9 mouse cellular contexts compared by ENCODE assay signal in the genomic region with DNA sequence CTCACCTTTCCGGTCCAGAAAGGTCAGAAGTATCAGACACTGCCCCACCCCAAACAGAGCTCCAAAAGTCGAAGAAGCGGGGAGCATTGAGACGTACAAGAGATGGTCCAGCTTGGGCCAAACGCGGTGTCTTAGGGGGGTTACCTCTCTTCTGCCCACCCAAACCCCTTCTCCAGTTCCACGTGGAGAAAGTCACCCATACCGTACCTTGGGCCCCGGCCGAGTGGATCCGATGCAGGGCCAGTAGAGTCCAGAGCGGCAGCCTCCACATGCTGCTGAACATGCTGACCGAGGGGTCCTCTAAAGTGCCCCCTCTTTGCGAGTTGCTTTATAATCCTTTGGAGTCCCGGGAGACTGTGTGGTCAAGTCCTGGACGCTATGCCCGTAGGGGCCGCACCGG. TPM values are rescaled to one million over a fixed set of nuclear protein-coding genes. Genes with fewer than 3 reads are reported as not detected.
DNase-seq lines count a peak whose midpoint lies in the region; ATAC-seq and TF ChIP-seq lines count a peak whose summit lies in the region.
"Had no signal": no experiment of that assay in that cellular context is flagged by ENCODE, and none has a peak within 500 bp of the region (broad histone marks: within the 10 kb centered on the region; RNA-seq: fewer than 3 reads in every experiment).

No protein-coding gene starts in this region.

- peak overlapping the region; percentile 91 for H3K9ac ChIP-seq in heart, embryonic 13.5 days
- peak overlapping the region; percentile 88 for H3K9ac ChIP-seq in hindbrain, embryonic 12.5 days
- H3K9ac ChIP-seq in liver, postnatal 0 days (replicated peaks), result no peak overlapping the region

- H3K27me3 ChIP-seq in heart, embryonic 13.5 days (replicated peaks), result peaks cover 40% of the 10 kb centered on the region
- H3K27me3 ChIP-seq in embryonic facial prominence, embryonic 10.5 days (replicated peaks; ENCODE audit: low read depth, poor library complexity, severe bottlenecking), result peaks cover 99% of the 10 kb centered on the region
- H3K27me3 ChIP-seq in hindbrain, embryonic 12.5 days, result peaks cover 37% of the 10 kb centered on the region
- H3K27me3 ChIP-seq in liver, postnatal 0 days (ENCODE audit: insufficient read depth, low read length), result peaks cover 49% of the 10 kb centered on the region

- H3K36me3 ChIP-seq in heart, embryonic 13.5 days, result no peaks in the 10 kb centered on the region
- H3K36me3 ChIP-seq in embryonic facial prominence, embryonic 10.5 days (replicated peaks), result no peaks in the 10 kb centered on the region
- H3K36me3 ChIP-seq in hindbrain, embryonic 12.5 days, result no peaks in the 10 kb centered on the region
- no peaks in the 10 kb centered on the region for H3K36me3 ChIP-seq in liver, postnatal 0 days (replicated peaks; ENCODE audit: insufficient read depth, low read length)

- no peak overlapping the region for H3K27ac ChIP-seq in heart, embryonic 13.5 days (replicated peaks)
- H3K27ac ChIP-seq in embryonic facial prominence, embryonic 10.5 days (replicated peaks), result peak overlapping the region; percentile 90
- no peak overlapping the region for H3K27ac ChIP-seq in hindbrain, embryonic 12.5 days
- H3K27ac ChIP-seq in liver, postnatal 0 days (ENCODE audit: low read depth), result no peak overlapping the region

- WGBS in heart, embryonic 13.5 days, result 2% methylated on average over 19 of the region's 19 CpGs
- WGBS in embryonic facial prominence, embryonic 10.5 days, result 3% methylated on average over 19 of the region's 19 CpGs
- 3% methylated on average over 19 of the region's 19 CpGs for WGBS in hindbrain, embryonic 12.5 days
- WGBS in liver, postnatal 0 days (ENCODE audit: insufficient replicate concordance), result 4% methylated on average over 19 of the region's 19 CpGs

- peaks cover 48% of the 10 kb centered on the region for H3K4me1 ChIP-seq in heart, embryonic 13.5 days
- peaks cover 79% of the 10 kb centered on the region for H3K4me1 ChIP-seq in embryonic facial prominence, embryonic 10.5 days
- H3K4me1 ChIP-seq in hindbrain, embryonic 12.5 days, result peaks cover 68% of the 10 kb centered on the region
- peaks cover 14% of the 10 kb centered on the region; the same call in 1 of the 2 replicates for H3K4me1 ChIP-seq in liver, postnatal 0 days (ENCODE audit: insufficient read depth)

- peak overlapping the region; percentile 99 for H3K4me2 ChIP-seq in heart, embryonic 13.5 days
- peak overlapping the region; percentile 99 for H3K4me2 ChIP-seq in hindbrain, embryonic 12.5 days (replicated peaks)
- H3K4me2 ChIP-seq in liver, postnatal 0 days (ENCODE audit: low read depth, low read length), result peak overlapping the region; percentile 72

- TF ChIP-seq EP300 in liver, postnatal 0 days (IDR thresholded peaks at IDR 0.05; ENCODE audit: low read depth), result no peak

- intact Hi-C loops in heart, postnatal 36 days (cut with DNase I), result no loop called here

- no peak for TF ChIP-seq CTCF in liver, postnatal 0 days (IDR thresholded peaks at IDR 0.05; ENCODE audit: low read depth)

- H3K9me3 ChIP-seq in heart, embryonic 13.5 days, result no peaks in the 10 kb centered on the region
- H3K9me3 ChIP-seq in embryonic facial prominence, embryonic 10.5 days, result no peaks in the 10 kb centered on the region
- H3K9me3 ChIP-seq in hindbrain, embryonic 12.5 days (replicated peaks), result no peaks in the 10 kb centered on the region
- H3K9me3 ChIP-seq in liver, postnatal 0 days (ENCODE audit: low read length), result no peaks in the 10 kb centered on the region

- H3K4me3 ChIP-seq in heart, embryonic 13.5 days, result peak overlapping the region; percentile 75
- H3K4me3 ChIP-seq in embryonic facial prominence, embryonic 10.5 days, result peak overlapping the region; percentile 74
- peak overlapping the region; percentile 69 for H3K4me3 ChIP-seq in hindbrain, embryonic 12.5 days
- H3K4me3 ChIP-seq in liver, postnatal 0 days (ENCODE audit: low read depth, low read length), result peak overlapping the region; percentile 41

- ATAC-seq in heart, embryonic 13.5 days (ENCODE audit: extremely low read depth, insufficient number of reproducible peaks, low FRiP score, low TSS enrichment), result no peak
- no peak for ATAC-seq in hindbrain, embryonic 12.5 days (ENCODE audit: low FRiP score)
- no peak for ATAC-seq in liver, postnatal 0 days
- no peak for ATAC-seq in megakaryocyte, adult 5-6 weeks (ENCODE audit: poor library complexity, severe bottlenecking)
- ATAC-seq: CD4-positive, CD25-positive, alpha-beta regulatory T cell, adult 4 months had no signal

- DNase-seq in heart, postnatal 36 days, result no peak
- no peak for DNase-seq in embryonic facial prominence, embryonic 10.5 days (ENCODE audit: low spot score)
- no peak for DNase-seq in liver, postnatal 0 days
- DNase-seq in spleen, postnatal 10 days (ENCODE audit: low spot score in 2 of 2), result no peak
- no peak for DNase-seq in cerebellum, postnatal 4 days (ENCODE audit: low spot score in 2 of 2)

RNA-seq across cellular contexts. Expression of gene Sdk2, which starts 1.2 kb away (rescaled TPM):
- polyA plus RNA-seq in heart, embryonic 13.5 days (2015; fragmentation: Nextera tagmentation; extraction: Ambion mirVana), result 1.9 and 2.5 TPM in 2 replicates
- total RNA-seq in heart, postnatal 36 days (2021), result 1 to 10 TPM; 1.1 to 2.6 TPM
- polyA plus RNA-seq in embryonic facial prominence, embryonic 10.5 days (2016; fragmentation: Nextera tagmentation; extraction: Ambion mirVana), result 1.9 and 3.1 TPM in 2 replicates
- 6.4 and 7.1 TPM in 2 replicates for polyA plus RNA-seq in hindbrain, embryonic 12.5 days (2016; fragmentation: Nextera tagmentation; extraction: Ambion mirVana)
- 0.12 and 0.15 TPM in 2 replicates for polyA plus RNA-seq in liver, postnatal 0 days (2015; fragmentation: Nextera tagmentation; extraction: Ambion mirVana)
- total RNA-seq in megakaryocyte, adult 5-6 weeks (2015), result 0.05 and 0.11 TPM in 2 replicates
- total RNA-seq in megakaryocyte, adult 5-6 weeks (2017), result 0.04 TPM in 1 of 2 replicates, not detected in the other
